Mouse (Mus musculus): ENCODE data around the gene Ctsl.

DNA sequence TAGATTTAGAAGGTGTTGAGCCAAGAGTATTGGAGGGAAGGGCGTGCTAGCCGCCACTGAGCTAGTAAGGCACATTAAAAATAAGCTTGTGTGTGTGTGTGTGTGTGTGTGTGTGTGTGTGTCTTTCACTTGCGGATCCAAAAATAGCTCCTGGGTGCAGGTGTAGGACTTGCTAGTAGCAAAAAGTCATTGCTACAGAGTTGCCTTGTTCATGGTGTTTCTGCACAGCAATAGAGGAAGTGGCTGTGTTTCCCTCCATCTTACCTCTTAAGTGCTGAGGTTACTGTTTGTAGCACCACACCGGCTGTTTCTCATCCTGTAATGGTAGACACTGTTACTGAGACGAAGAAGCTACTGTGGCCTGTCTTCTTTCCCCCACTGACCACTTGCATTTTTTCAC, 37.3 kb upstream of the Ctsl start:
- TF ChIP-seq CTCF (IDR thresholded peaks at IDR 0.05; ENCODE audit: low read depth) (no peak), EP300 (IDR thresholded peaks at IDR 0.05; ENCODE audit: low read depth) (no peak)

All from heart, postnatal 0 days (tissue).